Mouse (Mus musculus) kidney, postnatal 10 days (tissue): ENCODE measurements at regions not wholly inside any gene's neighbourhood (a gene's known extent, or its start where the extent isn't known, plus 50 kb on each side); places are given as distances from the start of the nearest gene placed in this dataset.

Experiments
- DNase-seq: peaks from one replicate; pipeline ENCODE4 v3.0.0; 2021; ENCODE audit warnings: mixed read lengths

GRCm38 (mm10) chr1:108797053-108797801 is 1185.0 kb upstream of the Cdh7 start:
- no peak for DNase-seq

GRCm38 (mm10) chr1:108800101-108800500 is 1182.1 kb upstream of the Cdh7 start:
- DNase-seq: no peak

- DNase-seq: peak; percentile 4
Measured at GRCm38 (mm10) chr1:108827238-108827637, 1155.0 kb upstream of the Cdh7 start.
